Mouse (Mus musculus) MEL (cell line): ENCODE data around the gene Adam23. TPM values are rescaled to one million over a fixed set of nuclear protein-coding genes. Genes with fewer than 3 reads are reported as not detected.

ENCODE experiments used
- DNase-seq: peaks from one replicate; pipeline ENCODE4 v3.0.0; 2011; ENCODE audit warnings: low read depth, low spot score
- H3K27ac ChIP-seq: 2 replicates; pipeline ENCODE4 v1.5.1; 2012; ENCODE audit warnings: low read depth, mild to moderate bottlenecking, control low read depth, low read length, moderate library complexity; ENCODE audit not compliant: control insufficient read depth
- H3K27me3 ChIP-seq, 2 experiments: fragments of 150-350 bp in 1 of 2; sonication (generic) in 1 of 2; 2 replicates each; pipeline ENCODE4 v1.6.1; 2012; ENCODE audit warnings: low read length in 2 of 2, mild to moderate bottlenecking in 2 of 2, improper control_type of control experiment in 1 of 2, moderate library complexity in 1 of 2; ENCODE audit not compliant: insufficient read depth in 2 of 2, control insufficient read depth in 1 of 2
- H3K36me3 ChIP-seq, 2 experiments: 2 replicates each; pipeline ENCODE4 v1.6.1; 2012 to 2014; ENCODE audit warnings: low read length in 2 of 2, improper control_type of control experiment in 1 of 2, inconsistent platforms in 1 of 2, mild to moderate bottlenecking in 1 of 2; ENCODE audit not compliant: insufficient read depth in 2 of 2, control insufficient read depth in 1 of 2
- H3K4me1 ChIP-seq, 2 experiments: fragments of 150-350 bp in 1 of 2; sonication (generic) in 1 of 2; 2 replicates each; pipeline ENCODE4 v1.6.1; 2012; ENCODE audit warnings: low read length in 2 of 2, improper control_type of control experiment in 1 of 2, mild to moderate bottlenecking in 1 of 2; ENCODE audit not compliant: insufficient read depth in 2 of 2, control insufficient read depth in 1 of 2
- H3K4me3 ChIP-seq, 2 experiments: fragments of 150-350 bp in 1 of 2; sonication (generic) in 1 of 2; 2 replicates each; pipeline ENCODE4 v1.5.1; 2012; ENCODE audit warnings: low read depth in 2 of 2, low read length in 2 of 2, mild to moderate bottlenecking in 2 of 2, moderate library complexity in 2 of 2, control low read depth in 1 of 2, improper control_type of control experiment in 1 of 2; ENCODE audit not compliant: control insufficient read depth in 1 of 2, insufficient read depth in 1 of 2
- H3K79me2 ChIP-seq: 2 replicates; pipeline ENCODE4 v1.6.1; 2012; ENCODE audit warnings: mild to moderate bottlenecking, low read length, moderate library complexity; ENCODE audit not compliant: control insufficient read depth, poor library complexity, insufficient read depth
- H3K9ac ChIP-seq: 2 replicates; pipeline ENCODE4 v1.6.1; 2012; ENCODE audit warnings: low read depth, mild to moderate bottlenecking, control low read depth, low read length, moderate library complexity; ENCODE audit not compliant: control insufficient read depth, poor library complexity, severe bottlenecking
- H3K9me3 ChIP-seq: fragments of 150-350 bp; sonication (generic); replicated peaks from 2 replicates; pipeline ENCODE4 v1.6.1; 2012; ENCODE audit warnings: mild to moderate bottlenecking, low read length, improper control_type of control experiment, moderate library complexity; ENCODE audit not compliant: insufficient read depth
- E2F4 ChIP-seq: IDR thresholded peaks from 2 replicates; pipeline ENCODE4 v1.6.1; 2011; ENCODE audit warnings: low read depth, low read length, improper control_type of control experiment, borderline replicate concordance
- EP300 ChIP-seq, 2 experiments: IDR thresholded peaks; 2 replicates each; pipeline ENCODE4 v1.6.1; 2011; ENCODE audit warnings: improper control_type of control experiment in 2 of 2, low read length in 2 of 2, low read depth in 1 of 2, mild to moderate bottlenecking in 1 of 2
- ETS1 ChIP-seq: IDR thresholded peaks from 2 replicates; pipeline ENCODE4 v1.6.1; 2012; ENCODE audit warnings: low read depth, mild to moderate bottlenecking, inconsistent platforms, low read length, improper control_type of control experiment, moderate library complexity
- GATA1 ChIP-seq: IDR thresholded peaks from 2 replicates; pipeline ENCODE4 v1.6.1; 2011; ENCODE audit warnings: low read depth, low read length, improper control_type of control experiment
- HCFC1 ChIP-seq: IDR thresholded peaks from 2 replicates; pipeline ENCODE4 v1.6.1; 2012; ENCODE audit warnings: low read depth, mild to moderate bottlenecking, inconsistent platforms, low read length, improper control_type of control experiment, moderate library complexity
- JUND ChIP-seq: IDR thresholded peaks from 2 replicates; pipeline ENCODE4 v1.6.1; 2011; ENCODE audit warnings: low read depth, mild to moderate bottlenecking, improper control_type of control experiment, low read length
- KAT2A ChIP-seq: conservative IDR thresholded peaks from 2 replicates; pipeline ENCODE4 v1.6.1; 2012; ENCODE audit warnings: low read depth, low read length, improper control_type of control experiment, inconsistent platforms
- MAFK ChIP-seq: IDR thresholded peaks from 2 replicates; pipeline ENCODE4 v1.6.1; 2011; ENCODE audit warnings: low read depth, mild to moderate bottlenecking, low read length, improper control_type of control experiment, borderline replicate concordance
- MEF2A ChIP-seq: IDR thresholded peaks from 2 replicates; pipeline ENCODE4 v1.6.1; 2014; ENCODE audit warnings: low read depth, mild to moderate bottlenecking, inconsistent platforms, low read length, improper control_type of control experiment; ENCODE audit not compliant: poor library complexity, insufficient replicate concordance, severe bottlenecking; ENCODE audit errors: extremely low read depth
- MXI1 ChIP-seq: IDR thresholded peaks from 2 replicates; pipeline ENCODE4 v1.6.1; 2011; ENCODE audit warnings: mild to moderate bottlenecking, low read depth, low read length, improper control_type of control experiment
- MYB ChIP-seq: IDR thresholded peaks from 2 replicates; pipeline ENCODE4 v1.6.1; 2011; ENCODE audit warnings: mild to moderate bottlenecking, low read depth, low read length, improper control_type of control experiment
- MYC ChIP-seq: IDR thresholded peaks from 2 replicates; pipeline ENCODE4 v1.6.1; 2011; ENCODE audit warnings: low read depth, mild to moderate bottlenecking, low read length, improper control_type of control experiment, moderate library complexity
- NRF1 ChIP-seq: IDR thresholded peaks from 2 replicates; pipeline ENCODE4 v1.6.1; 2014; ENCODE audit warnings: low read depth, mild to moderate bottlenecking, inconsistent platforms, low read length, improper control_type of control experiment, moderate library complexity; ENCODE audit not compliant: poor library complexity, insufficient read depth, severe bottlenecking
- POLR2A ChIP-seq, 2 experiments: IDR thresholded peaks; 2 replicates each; pipeline ENCODE4 v1.6.1; 2011 to 2012; ENCODE audit warnings: low read length in 2 of 2, mild to moderate bottlenecking in 2 of 2, control low read depth in 1 of 2, improper control_type of control experiment in 1 of 2, low read depth in 1 of 2, moderate library complexity in 1 of 2; ENCODE audit not compliant: control insufficient read depth in 1 of 2, insufficient read depth in 1 of 2, poor library complexity in 1 of 2
- POLR2AphosphoS2 ChIP-seq: IDR thresholded peaks from 2 replicates; pipeline ENCODE4 v1.6.1; 2011; ENCODE audit warnings: low read length, improper control_type of control experiment
- RCOR1 ChIP-seq: IDR thresholded peaks from 2 replicates; pipeline ENCODE4 v1.6.1; 2012; ENCODE audit warnings: low read depth, mild to moderate bottlenecking, inconsistent platforms, low read length, improper control_type of control experiment
- TAL1 ChIP-seq: IDR thresholded peaks from 2 replicates; pipeline ENCODE4 v1.6.1; 2012; ENCODE audit warnings: mild to moderate bottlenecking, inconsistent platforms, low read length, moderate library complexity, mixed read lengths
- TCF12 ChIP-seq: IDR thresholded peaks from 2 replicates; pipeline ENCODE4 v1.6.1; 2014; ENCODE audit warnings: low read depth, mild to moderate bottlenecking, inconsistent platforms, low read length, improper control_type of control experiment, moderate library complexity
- USF1 ChIP-seq: IDR thresholded peaks from 2 replicates; pipeline ENCODE4 v1.6.1; 2014; ENCODE audit warnings: low read depth, mild to moderate bottlenecking, inconsistent platforms, low read length, improper control_type of control experiment, moderate library complexity
- USF2 ChIP-seq, 2 experiments: IDR thresholded peaks; 2 replicates each; pipeline ENCODE4 v1.6.1; 2011 to 2012; ENCODE audit warnings: improper control_type of control experiment in 2 of 2, low read length in 2 of 2, borderline replicate concordance in 1 of 2, inconsistent platforms in 1 of 2, low read depth in 1 of 2, mild to moderate bottlenecking in 1 of 2; ENCODE audit not compliant: insufficient read depth in 1 of 2
- ZKSCAN1 ChIP-seq: IDR thresholded peaks from 2 replicates; pipeline ENCODE4 v1.6.1; 2012; ENCODE audit warnings: low read depth, mild to moderate bottlenecking, inconsistent platforms, low read length, improper control_type of control experiment, moderate library complexity
- ZMIZ1 ChIP-seq: IDR thresholded peaks from 2 replicates; pipeline ENCODE4 v1.6.1; 2012; ENCODE audit warnings: low read depth, mild to moderate bottlenecking, inconsistent platforms, low read length, improper control_type of control experiment, moderate library complexity
- ZNF384 ChIP-seq: IDR thresholded peaks from 2 replicates; pipeline ENCODE4 v1.6.1; 2012; ENCODE audit warnings: low read depth, mild to moderate bottlenecking, inconsistent platforms, low read length, improper control_type of control experiment
- polyA plus RNA-seq, 2 experiments: library from polyadenylated mRNA; stranded (reverse) in 1 of 2; unstranded in 1 of 2; fragments of >175 nt in 1 of 2; fragments of >200 nt in 1 of 2; gene quantifications; 2 replicates each; pipeline versions ENCODE4 v1.2.1 to v1.2.4; 2012; ENCODE audit warnings: low replicate concordance in 2 of 2, low read depth in 1 of 2; ENCODE audit not compliant: insufficient read length in 2 of 2, insufficient read depth in 1 of 2, missing spikeins in 1 of 2
- total RNA-seq: library from RNA; depleted of rRNA; stranded (reverse); fragments of 300-350 nt; gene quantifications from 2 replicates; pipeline ENCODE4 v1.2.3, GENCODE M21; 2012

Gene Adam23
- total and polyA plus RNA-seq, 3 experiments = not detected

- TF ChIP-seq POLR2A (IDR thresholded peaks at IDR 0.05; ENCODE audit: control insufficient read depth in 1 of 2, insufficient read depth in 1 of 2, low read depth in 1 of 2, low read length in 2 of 2, poor library complexity in 1 of 2) (no peak), E2F4 (no peak), MYC (no peak)
Measured at GRCm38 (mm10) chr1:63586869-63587268, 141.2 kb downstream of the Adam23 start (continued).

GRCm38 (mm10) chr1:63603870-63604500 is 158.3 kb downstream of the Adam23 start:
- no peaks in the 10 kb centered on the region for H3K36me3 ChIP-seq
- H3K9me3 ChIP-seq = no peaks in the 10 kb centered on the region
- TF ChIP-seq MAFK = no peak
- TF ChIP-seq TCF12 = no peak
- no peak for TF ChIP-seq JUND
- no peak for TF ChIP-seq EP300 (IDR thresholded peaks at IDR 0.05; ENCODE audit: low read depth in 1 of 2, low read length in 2 of 2)
- no peak for TF ChIP-seq TAL1
- no peak for TF ChIP-seq MXI1
- TF ChIP-seq RCOR1 = no peak
- no peak for TF ChIP-seq USF1
- no peak for TF ChIP-seq HCFC1
- TF ChIP-seq KAT2A = no peak
- no peak for TF ChIP-seq GATA1
- TF ChIP-seq ZMIZ1 = no peak
- no peak for TF ChIP-seq ETS1
- TF ChIP-seq ZNF384 = no peak
- no peak for TF ChIP-seq MYB
- no peak overlapping the region for H3K27ac ChIP-seq
- no peak for DNase-seq
- H3K4me1 ChIP-seq = no peaks in the 10 kb centered on the region
- H3K9ac ChIP-seq = no peak overlapping the region
- no peaks in the 10 kb centered on the region for H3K79me2 ChIP-seq
- H3K27me3 ChIP-seq = no peaks in the 10 kb centered on the region
- H3K4me3 ChIP-seq = no peak overlapping the region

- Histone ChIP-seq H3K9me3 (no peaks in the 10 kb centered on the region), H3K4me3 (no peak overlapping the region), H3K9ac (no peak overlapping the region), H3K79me2 (no peaks in the 10 kb centered on the region), H3K27ac (no peak overlapping the region), H3K27me3 (no peaks in the 10 kb centered on the region), H3K4me1 (no peaks in the 10 kb centered on the region), H3K36me3 (no peaks in the 10 kb centered on the region)
- no peak for TF ChIP-seq TCF12
- TF ChIP-seq MYC = no peak
- TF ChIP-seq USF2 (IDR thresholded peaks at IDR 0.05; ENCODE audit: borderline replicate concordance in 1 of 2, insufficient read depth in 1 of 2, low read depth in 1 of 2, low read length in 2 of 2) = no peak
- TF ChIP-seq TAL1 = no peak
- no peak for TF ChIP-seq ZNF384
- no peak for TF ChIP-seq USF1
- TF ChIP-seq MEF2A = no peak
- no peak for TF ChIP-seq ZKSCAN1
- no peak for TF ChIP-seq POLR2AphosphoS2
- no peak for TF ChIP-seq KAT2A
- TF ChIP-seq NRF1 = no peak
- no peak for TF ChIP-seq EP300 (IDR thresholded peaks at IDR 0.05; ENCODE audit: low read depth in 1 of 2, low read length in 2 of 2)
- TF ChIP-seq ETS1 = no peak
- DNase-seq = peak; percentile 1
Measured at GRCm38 (mm10) chr1:63609613-63610012, 163.9 kb downstream of the Adam23 start.
